Mouse (Mus musculus): ENCODE data around the gene Scgb1c1. TPM values are rescaled to one million over a fixed set of nuclear protein-coding genes. Genes with fewer than 3 reads are reported as not detected.

Scgb1c1 gene
- polyA plus RNA-seq (2017; shearing (Covaris generic)): not detected

GRCm38 (mm10) chr7:140844905-140845665, at the start of gene Scgb1c1:
Scgb1c1 (plus strand) TSS chr7:140845547.

GRCm38 (mm10) chr7:140821653-140822329, 23.6 kb upstream of the Scgb1c1 start, which contains the start of gene Zfp941:
Zfp941 (minus strand) TSS chr7:140822178.

GRCm38 (mm10) chr7:140834968-140835757, 10.2 kb upstream of the Scgb1c1 start, which contains the start of gene Urah:
Urah (plus strand) TSS chr7:140835018.

GRCm38 (mm10) chr7:140847755-140848580, 2.6 kb downstream of the Scgb1c1 start, which contains the start of gene Odf3:
Odf3 (plus strand) TSS chr7:140847805.

GRCm38 (mm10) chr7:140855860-140856784, 10.8 kb downstream of the Scgb1c1 start, which contains the start of gene Gm45785:
Gm45785 (minus strand) TSS chr7:140856331.

GRCm38 (mm10) chr7:140856785-140857549, 11.6 kb downstream of the Scgb1c1 start, which contains the start of gene Ric8a:
Ric8a (plus strand) TSS chr7:140856957.

GRCm38 (mm10) chr7:140857550-140858505, 12.5 kb downstream of the Scgb1c1 start, which contains the start of gene Bet1l:
Bet1l (minus strand) TSS chr7:140857577.

GRCm38 (mm10) chr7:140881696-140882468, 36.5 kb downstream of the Scgb1c1 start, which contains the start of the genes Psmd13 and Sirt3:
Psmd13 (plus strand) TSS chr7:140881968.
Sirt3 (minus strand) TSS chr7:140882309.

Other genes starting within 250 kb of the Scgb1c1 start
- gene Olfr46, start 244.3 kb upstream of the Scgb1c1 start, polyA plus RNA-seq (2017; shearing (Covaris generic)): under 1 TPM in 1 of 2 experiments, not detected in 1; 0.02 TPM
- not detected for gene Olfr61, start 216.6 kb upstream of the Scgb1c1 start, polyA plus RNA-seq (2017; shearing (Covaris generic))
- not detected for gene Olfr53, start 199.1 kb upstream of the Scgb1c1 start, polyA plus RNA-seq (2017; shearing (Covaris generic))
- gene Olfr539, start 185.6 kb upstream of the Scgb1c1 start, polyA plus RNA-seq (2017; shearing (Covaris generic)): under 1 TPM; 0.10 to 0.14 TPM
- gene Olfr45, start 163.6 kb upstream of the Scgb1c1 start, polyA plus RNA-seq (2017; shearing (Covaris generic)): under 1 TPM; 0.04 to 0.07 TPM
- gene Olfr541, start 148.3 kb upstream of the Scgb1c1 start, polyA plus RNA-seq (2017; shearing (Covaris generic)): under 1 TPM in 1 of 2 experiments, not detected in 1; 0.34 TPM
- gene Cyp2e1, start 81.8 kb upstream of the Scgb1c1 start, polyA plus RNA-seq (2017; shearing (Covaris generic)): under 1 TPM in 1 of 2 experiments, not detected in 1; 0.26 TPM
- 1 to 10 TPM in 1 of 2 experiments, under 1 TPM in 1; 0.32 to 1.6 TPM for gene Syce1, start 57.7 kb upstream of the Scgb1c1 start, polyA plus RNA-seq (2017; shearing (Covaris generic))
- under 1 TPM; 0.11 to 0.17 TPM for gene Zfp941, start 23.4 kb upstream of the Scgb1c1 start, polyA plus RNA-seq (2017; shearing (Covaris generic))
- gene Urah, start 10.5 kb upstream of the Scgb1c1 start, polyA plus RNA-seq (2017; shearing (Covaris generic)): not detected
- gene Odf3, start 2.3 kb downstream of the Scgb1c1 start, polyA plus RNA-seq (2017; shearing (Covaris generic)): not detected
- under 1 TPM in 1 of 2 experiments, not detected in 1; 0.43 TPM for gene Gm45785, start 10.8 kb downstream of the Scgb1c1 start, polyA plus RNA-seq (2017; shearing (Covaris generic))
- gene Ric8a, start 11.4 kb downstream of the Scgb1c1 start, polyA plus RNA-seq (2017; shearing (Covaris generic)): 100 to 1,000 TPM; 101 to 128 TPM
- 10 to 100 TPM; 46.6 to 46.7 TPM for gene Bet1l, start 12.0 kb downstream of the Scgb1c1 start, polyA plus RNA-seq (2017; shearing (Covaris generic))
- 100 to 1,000 TPM; 232 to 235 TPM for gene Psmd13, start 36.4 kb downstream of the Scgb1c1 start, polyA plus RNA-seq (2017; shearing (Covaris generic))
- 10 to 100 TPM in 1 of 2 experiments, 1 to 10 TPM in 1; 4.9 to 10.0 TPM for gene Sirt3, start 36.8 kb downstream of the Scgb1c1 start, polyA plus RNA-seq (2017; shearing (Covaris generic))
- gene Cox8b, start 54.9 kb downstream of the Scgb1c1 start, polyA plus RNA-seq (2017; shearing (Covaris generic)): not detected
- gene Nlrp6, start 75.4 kb downstream of the Scgb1c1 start, polyA plus RNA-seq (2017; shearing (Covaris generic)): under 1 TPM in 1 of 2 experiments, not detected in 1; 0.24 TPM
- 10 to 100 TPM; 20.0 to 39.9 TPM for gene Pgghg, start 95.8 kb downstream of the Scgb1c1 start, polyA plus RNA-seq (2017; shearing (Covaris generic))
- under 1 TPM in 1 of 2 experiments, not detected in 1; 0.57 TPM for gene Ifitm5, start 104.7 kb downstream of the Scgb1c1 start, polyA plus RNA-seq (2017; shearing (Covaris generic))
- gene Gm45717, start 110.4 kb downstream of the Scgb1c1 start, polyA plus RNA-seq (2017; shearing (Covaris generic)): not detected
- 100 to 1,000 TPM in 1 of 2 experiments, 10 to 100 TPM in 1; 67.1 to 119 TPM for gene Ifitm2, start 110.4 kb downstream of the Scgb1c1 start, polyA plus RNA-seq (2017; shearing (Covaris generic))
- 10 to 100 TPM in 1 of 2 experiments, 1 to 10 TPM in 1; 2.5 to 20.2 TPM for gene Ifitm1, start 121.7 kb downstream of the Scgb1c1 start, polyA plus RNA-seq (2017; shearing (Covaris generic))
- 10 to 100 TPM; 14.6 to 31.5 TPM for gene Ifitm3, start 165.2 kb downstream of the Scgb1c1 start, polyA plus RNA-seq (2017; shearing (Covaris generic))
- 1 to 10 TPM in 1 of 2 experiments, under 1 TPM in 1; 0.75 to 1.2 TPM for gene Ifitm6, start 172.4 kb downstream of the Scgb1c1 start, polyA plus RNA-seq (2017; shearing (Covaris generic))
- gene Gm17387, start 183.6 kb downstream of the Scgb1c1 start, polyA plus RNA-seq (2017; shearing (Covaris generic)): not detected
- 10 to 100 TPM in 1 of 2 experiments, 1 to 10 TPM in 1; 9.9 to 21.4 TPM for gene B4galnt4, start 215.6 kb downstream of the Scgb1c1 start, polyA plus RNA-seq (2017; shearing (Covaris generic))
- 100 to 1,000 TPM; 238 to 385 TPM for gene Pkp3, start 232.7 kb downstream of the Scgb1c1 start, polyA plus RNA-seq (2017; shearing (Covaris generic))